In genomic region chr3:95450408-95450807, GRCm38 (mm10) we compare ENCODE assay signal across 9 mouse cellular contexts. TPM values are rescaled to one million over a fixed set of nuclear protein-coding genes. Genes with fewer than 3 reads are reported as not detected.
A peak's percentile ranks its signal among the peaks of the same experiment; 100 is the strongest.
DNase-seq lines count a peak whose midpoint lies in the region; ATAC-seq and TF ChIP-seq lines count a peak whose summit lies in the region.
"Had no signal": no experiment of that assay in that cellular context is flagged by ENCODE, and none has a peak within 500 bp of the region (broad histone marks: within the 10 kb centered on the region; RNA-seq: fewer than 3 reads in every experiment).

No protein-coding gene starts in this region.

- WGBS in midbrain, embryonic 10.5 days, result 51% methylated on average over 1 of the region's 1 CpGs
- 50% methylated on average over 1 of the region's 1 CpGs for WGBS in midbrain, embryonic 16.5 days
- 54% methylated on average over 1 of the region's 1 CpGs for WGBS in kidney, embryonic 16.5 days
- WGBS in lung, postnatal 0 days, result 37% methylated on average over 1 of the region's 1 CpGs

- H3K27ac ChIP-seq in midbrain, embryonic 10.5 days (replicated peaks), result no peak overlapping the region
- no peak overlapping the region for H3K27ac ChIP-seq in midbrain, embryonic 16.5 days (ENCODE audit: low read length)
- no peak overlapping the region for H3K27ac ChIP-seq in kidney, embryonic 16.5 days (ENCODE audit: low read length)
- no peak overlapping the region for H3K27ac ChIP-seq in lung, postnatal 0 days (ENCODE audit: low read length)
- H3K27ac ChIP-seq: hindbrain, embryonic 15.5 days had no signal

- ATAC-seq in midbrain, embryonic 16.5 days, result no peak
- ATAC-seq in kidney, embryonic 16.5 days (ENCODE audit: low FRiP score, low TSS enrichment), result peak; percentile 42; the same call in 1 of the 2 replicates
- peak; percentile 79 for ATAC-seq in lung, postnatal 0 days

- no peak overlapping the region for H3K9ac ChIP-seq in midbrain, embryonic 16.5 days (ENCODE audit: low read depth, low read length)
- no peak overlapping the region for H3K9ac ChIP-seq in kidney, embryonic 16.5 days (replicated peaks; ENCODE audit: low read length)
- H3K9ac ChIP-seq in lung, postnatal 0 days (replicated peaks; ENCODE audit: low read depth), result no peak overlapping the region
- H3K9ac ChIP-seq: hindbrain, embryonic 15.5 days had no signal

- no peaks in the 10 kb centered on the region for H3K9me3 ChIP-seq in midbrain, embryonic 10.5 days (replicated peaks)
- no peaks in the 10 kb centered on the region for H3K9me3 ChIP-seq in midbrain, embryonic 16.5 days (replicated peaks; ENCODE audit: control insufficient read depth, low read length, poor library complexity, severe bottlenecking)
- H3K9me3 ChIP-seq in kidney, embryonic 16.5 days (ENCODE audit: low read length), result no peaks in the 10 kb centered on the region
- H3K9me3 ChIP-seq in lung, postnatal 0 days (ENCODE audit: low read length), result no peaks in the 10 kb centered on the region
- H3K9me3 ChIP-seq: hindbrain, embryonic 15.5 days had no signal

- TF ChIP-seq CTCF in lung, postnatal 0 days (IDR thresholded peaks at IDR 0.05), result peak; percentile 88

- no peak for TF ChIP-seq EP300 in lung, postnatal 0 days (IDR thresholded peaks at IDR 0.05)

- no peak overlapping the region for H3K4me3 ChIP-seq in midbrain, embryonic 10.5 days
- H3K4me3 ChIP-seq in midbrain, embryonic 16.5 days (ENCODE audit: low read depth, low read length), result no peak overlapping the region
- no peak overlapping the region for H3K4me3 ChIP-seq in kidney, embryonic 16.5 days (ENCODE audit: low read length)
- H3K4me3 ChIP-seq in lung, postnatal 0 days (ENCODE audit: low read depth, low read length), result no peak overlapping the region
- H3K4me3 ChIP-seq: hindbrain, embryonic 15.5 days had no signal

- no peak overlapping the region for H3K4me2 ChIP-seq in midbrain, embryonic 16.5 days (ENCODE audit: low read length)
- H3K4me2 ChIP-seq in kidney, embryonic 16.5 days (replicated peaks; ENCODE audit: low read depth, low read length), result no peak overlapping the region
- H3K4me2 ChIP-seq in lung, postnatal 0 days (replicated peaks; ENCODE audit: low read depth, low read length), result no peak overlapping the region
- H3K4me2 ChIP-seq: hindbrain, embryonic 15.5 days had no signal

- peaks cover 46% of the 10 kb centered on the region for H3K36me3 ChIP-seq in midbrain, embryonic 10.5 days
- peaks cover 8% of the 10 kb centered on the region; the same call in 1 of the 2 replicates for H3K36me3 ChIP-seq in midbrain, embryonic 16.5 days (ENCODE audit: control insufficient read depth, insufficient read depth, low read length)
- H3K36me3 ChIP-seq in kidney, embryonic 16.5 days (ENCODE audit: insufficient read depth, low read length), result peaks cover 34% of the 10 kb centered on the region
- H3K36me3 ChIP-seq in lung, postnatal 0 days (ENCODE audit: insufficient read depth, low read length), result peaks cover 3% of the 10 kb centered on the region; the same call in 1 of the 2 replicates

- H3K4me1 ChIP-seq in midbrain, embryonic 10.5 days, result no peaks in the 10 kb centered on the region
- no peaks in the 10 kb centered on the region for H3K4me1 ChIP-seq in midbrain, embryonic 16.5 days (ENCODE audit: control insufficient read depth, insufficient read depth, low read length)
- no peaks in the 10 kb centered on the region for H3K4me1 ChIP-seq in kidney, embryonic 16.5 days (ENCODE audit: insufficient read depth, low read length)
- H3K4me1 ChIP-seq in lung, postnatal 0 days (ENCODE audit: insufficient read depth, low read depth, low read length), result no peaks in the 10 kb centered on the region
- H3K4me1 ChIP-seq: hindbrain, embryonic 15.5 days had no signal

- H3K27me3 ChIP-seq in midbrain, embryonic 10.5 days (ENCODE audit: low read depth, poor library complexity, severe bottlenecking), result no peaks in the 10 kb centered on the region
- H3K27me3 ChIP-seq in midbrain, embryonic 16.5 days (ENCODE audit: control insufficient read depth, insufficient read depth, low read depth, low read length), result no peaks in the 10 kb centered on the region
- no peaks in the 10 kb centered on the region for H3K27me3 ChIP-seq in kidney, embryonic 16.5 days (ENCODE audit: insufficient read depth, low read length)
- H3K27me3 ChIP-seq in lung, postnatal 0 days (replicated peaks; ENCODE audit: insufficient read depth, low read length), result no peaks in the 10 kb centered on the region
- H3K27me3 ChIP-seq: hindbrain, embryonic 15.5 days had no signal

- peak; percentile 34 for DNase-seq in adrenal gland, adult 2 months
- DNase-seq in adrenal gland, postnatal 4 days (ENCODE audit: low spot score in 2 of 2), result no peak
- DNase-seq in midbrain, embryonic 10.5 days (ENCODE audit: low spot score), result peak; percentile 39
- peak; percentile 78 for DNase-seq in embryo, embryonic 10 days (ENCODE audit: low spot score)
- peak; percentile 88 for DNase-seq in lung, postnatal 0 days (ENCODE audit: low spot score)
- peak; percentile 15 for DNase-seq in right cerebral cortex, postnatal 25 days

RNA-seq across cellular contexts. Expression of gene Arnt, which starts 16.2 kb away (rescaled TPM):
- total RNA-seq in adrenal gland, adult 2 months (2021), result 10 to 100 TPM; 52.6 to 63.4 TPM
- 49.3 and 53.9 TPM in 2 replicates for polyA plus RNA-seq in adrenal gland, adult 2 months (2012; rRNA removed)
- total RNA-seq in adrenal gland, postnatal 4 days (2021), result 10 to 100 TPM; 76.4 to 76.5 TPM
- 30.0 and 34.1 TPM in 2 replicates for polyA plus RNA-seq in midbrain, embryonic 10.5 days (2016; fragmentation: Nextera tagmentation; extraction: Ambion mirVana)
- 18.4 and 18.8 TPM in 2 replicates for polyA plus RNA-seq in midbrain, embryonic 16.5 days (2015; fragmentation: Nextera tagmentation; extraction: Ambion mirVana)
- 46.0 and 47.7 TPM in 2 replicates for polyA plus RNA-seq in kidney, embryonic 16.5 days (2015; fragmentation: Nextera tagmentation; extraction: Ambion mirVana)
- polyA plus RNA-seq in lung, postnatal 0 days (2015; fragmentation: Nextera tagmentation; extraction: Ambion mirVana), result 22.7 and 27.0 TPM in 2 replicates

RNA-seq across cellular contexts. Expression of gene 4930558C23Rik, which starts 47.8 kb away (rescaled TPM):
- not detected for total RNA-seq in adrenal gland, adult 2 months (2021)
- not detected in 2 replicates for polyA plus RNA-seq in adrenal gland, adult 2 months (2012; rRNA removed)
- not detected for total RNA-seq in adrenal gland, postnatal 4 days (2021)
- polyA plus RNA-seq in midbrain, embryonic 10.5 days (2016; fragmentation: Nextera tagmentation; extraction: Ambion mirVana), result not detected in 2 replicates
- not detected in 2 replicates for polyA plus RNA-seq in midbrain, embryonic 16.5 days (2015; fragmentation: Nextera tagmentation; extraction: Ambion mirVana)
- polyA plus RNA-seq in kidney, embryonic 16.5 days (2015; fragmentation: Nextera tagmentation; extraction: Ambion mirVana), result 0.52 TPM in 1 of 2 replicates, not detected in the other
- 0.23 and 0.45 TPM in 2 replicates for polyA plus RNA-seq in lung, postnatal 0 days (2015; fragmentation: Nextera tagmentation; extraction: Ambion mirVana)
- polyA plus RNA-seq: hindbrain, embryonic 15.5 days had no signal

RNA-seq across cellular contexts. Expression of gene Ctsk, which starts 48.6 kb away (rescaled TPM):
- total RNA-seq in adrenal gland, adult 2 months (2021), result 1 to 10 TPM; 4.4 to 5.0 TPM
- polyA plus RNA-seq in adrenal gland, adult 2 months (2012; rRNA removed), result 0.48 and 0.86 TPM in 2 replicates
- 10 to 100 TPM; 18.8 to 24.2 TPM for total RNA-seq in adrenal gland, postnatal 4 days (2021)
- 2.4 and 4.5 TPM in 2 replicates for polyA plus RNA-seq in midbrain, embryonic 10.5 days (2016; fragmentation: Nextera tagmentation; extraction: Ambion mirVana)
- 5.7 and 10.8 TPM in 2 replicates for polyA plus RNA-seq in midbrain, embryonic 16.5 days (2015; fragmentation: Nextera tagmentation; extraction: Ambion mirVana)
- 5.6 and 8.9 TPM in 2 replicates for polyA plus RNA-seq in kidney, embryonic 16.5 days (2015; fragmentation: Nextera tagmentation; extraction: Ambion mirVana)
- polyA plus RNA-seq in lung, postnatal 0 days (2015; fragmentation: Nextera tagmentation; extraction: Ambion mirVana), result 8.2 and 8.8 TPM in 2 replicates

Comparison
In these comparisons a context has a peak if more than half of its experiments do, and no peak if none do; other contexts are left out.
1. DNase-seq: peak in adrenal gland, adult 2 months (single experiment), midbrain, embryonic 10.5 days (single experiment), embryo, embryonic 10 days (single experiment), lung, postnatal 0 days (single experiment) and right cerebral cortex, postnatal 25 days (single experiment); none in adrenal gland, postnatal 4 days (0 of 2).